Mouse (Mus musculus) liver, embryonic 16.5 days (tissue): ENCODE measurements at regions not wholly inside any gene's neighbourhood (a gene's known extent, or its start where the extent isn't known, plus 50 kb on each side); places are given as distances from the start of the nearest gene placed in this dataset.

Experiments
- ATAC-seq: fragments of 200-750 bp; cut with Nextera tagmentation; 2 replicates; pipeline ENCODE4 v1.8.0; 2017; ENCODE audit warnings: low read depth, mild to moderate bottlenecking, moderate number of reproducible peaks, moderate library complexity
- H3K27ac ChIP-seq: fragments of 300-500 bp; sonication (generic); 2 replicates; pipeline ENCODE4 v1.5.1; 2014; ENCODE audit warnings: mild to moderate bottlenecking, low read length
- H3K27me3 ChIP-seq: fragments of 300-500 bp; sonication (generic); 2 replicates; pipeline ENCODE4 v1.6.1; 2014; ENCODE audit warnings: low read depth, low read length, mixed read lengths; ENCODE audit not compliant: control insufficient read depth, insufficient read depth
- H3K36me3 ChIP-seq: fragments of 300-500 bp; sonication (generic); 2 replicates; pipeline ENCODE4 v1.6.1; 2014; ENCODE audit warnings: mild to moderate bottlenecking; ENCODE audit not compliant: control insufficient read depth, insufficient read depth
- H3K4me1 ChIP-seq: fragments of 300-500 bp; sonication (generic); 2 replicates; pipeline ENCODE4 v1.6.1; 2014; ENCODE audit warnings: low read depth, low read length, mixed read lengths; ENCODE audit not compliant: control insufficient read depth
- H3K4me2 ChIP-seq: fragments of 300-500 bp; sonication (generic); 2 replicates; pipeline ENCODE4 v1.6.1; 2014; ENCODE audit warnings: low read depth, low read length, mixed read lengths
- H3K4me3 ChIP-seq: fragments of 300-500 bp; sonication (generic); 2 replicates; pipeline ENCODE4 v1.5.1; 2014; ENCODE audit warnings: low read depth, mild to moderate bottlenecking, low read length
- H3K9ac ChIP-seq: fragments of 300-500 bp; sonication (generic); 2 replicates; pipeline ENCODE4 v1.6.1; 2014; ENCODE audit warnings: low read depth, low read length
- H3K9me3 ChIP-seq: fragments of 300-500 bp; sonication (generic); replicated peaks from 2 replicates; pipeline ENCODE4 v1.6.1; 2016; ENCODE audit warnings: low read length; ENCODE audit not compliant: control insufficient read depth
- WGBS: fragments of 180-500 bp; shearing (Covaris S2); extraction: QIAGEN DNeasy Blood & Tissue Kit; methylation state at CpG from one replicate; pipeline ENCODE4 v1.1.7; 2014; ENCODE audit not compliant: insufficient replicate concordance; 5-methylcytosine and 5-hydroxymethylcytosine counted together

GRCm38 (mm10) chr3:149105709-149106450, 115.5 kb upstream of the Adgrl2 start:
- no peak overlapping the region for H3K4me2 ChIP-seq
- H3K36me3 ChIP-seq: no peaks in the 10 kb centered on the region
- WGBS: 66% methylated on average over 13 of the region's 13 CpGs
- no peak overlapping the region for H3K9ac ChIP-seq
- no peaks in the 10 kb centered on the region for H3K9me3 ChIP-seq
- H3K27ac ChIP-seq: no peak overlapping the region
- no peaks in the 10 kb centered on the region for H3K4me1 ChIP-seq
- no peak overlapping the region for H3K4me3 ChIP-seq
- no peak for ATAC-seq
- no peaks in the 10 kb centered on the region for H3K27me3 ChIP-seq

- Histone ChIP-seq H3K4me2 (no peak overlapping the region), H3K9me3 (no peaks in the 10 kb centered on the region), H3K4me1 (no peaks in the 10 kb centered on the region), H3K9ac (no peak overlapping the region), H3K27ac (no peak overlapping the region), H3K36me3 (no peaks in the 10 kb centered on the region), H3K27me3 (no peaks in the 10 kb centered on the region), H3K4me3 (no peak overlapping the region)
- 73% methylated on average over 4 of the region's 4 CpGs for WGBS
- ATAC-seq: no peak
Observed at GRCm38 (mm10) chr3:149105181-149105580, 114.8 kb upstream of the Adgrl2 start.

- Histone ChIP-seq H3K36me3 (no peaks in the 10 kb centered on the region), H3K9ac (no peak overlapping the region), H3K27ac (peak overlapping the region; percentile 22; the same call in 1 of the 2 replicates), H3K9me3 (no peaks in the 10 kb centered on the region), H3K4me3 (no peak overlapping the region), H3K4me1 (no peaks in the 10 kb centered on the region), H3K27me3 (no peaks in the 10 kb centered on the region), H3K4me2 (no peak overlapping the region)
- peak; percentile 43; the same call in 1 of the 2 replicates for ATAC-seq
- whole genome bisulfite sequencing: 63% methylated on average over 6 of the region's 6 CpGs
Observed at GRCm38 (mm10) chr3:149104080-149104479, 113.7 kb upstream of the Adgrl2 start.

- no peaks in the 10 kb centered on the region for H3K4me1 ChIP-seq
- no peak overlapping the region for H3K4me3 ChIP-seq
- no peak overlapping the region for H3K27ac ChIP-seq
- 66% methylated on average over 3 of the region's 3 CpGs for WGBS
- H3K36me3 ChIP-seq: no peaks in the 10 kb centered on the region
- no peaks in the 10 kb centered on the region for H3K27me3 ChIP-seq
- ATAC-seq: no peak
- H3K9me3 ChIP-seq: no peaks in the 10 kb centered on the region
- no peak overlapping the region for H3K9ac ChIP-seq
- no peak overlapping the region for H3K4me2 ChIP-seq
Observed at GRCm38 (mm10) chr3:149103469-149103868, 113.1 kb upstream of the Adgrl2 start.

GRCm38 (mm10) chr3:149102846-149103245, 112.5 kb upstream of the Adgrl2 start:
- no peak overlapping the region for H3K4me2 ChIP-seq
- no peak for ATAC-seq
- no peaks in the 10 kb centered on the region for H3K9me3 ChIP-seq
- H3K36me3 ChIP-seq: no peaks in the 10 kb centered on the region
- H3K27me3 ChIP-seq: no peaks in the 10 kb centered on the region
- no peak overlapping the region for H3K9ac ChIP-seq
- no peak overlapping the region for H3K4me3 ChIP-seq
- H3K27ac ChIP-seq: no peak overlapping the region
- WGBS: 73% methylated on average over 8 of the region's 8 CpGs
- no peaks in the 10 kb centered on the region for H3K4me1 ChIP-seq

GRCm38 (mm10) chr3:149101785-149102184, 111.4 kb upstream of the Adgrl2 start:
- 61% methylated on average over 10 of the region's 10 CpGs for WGBS
- Histone ChIP-seq H3K9me3 (no peaks in the 10 kb centered on the region), H3K4me3 (no peak overlapping the region), H3K4me2 (no peak overlapping the region), H3K27ac (no peak overlapping the region), H3K4me1 (no peaks in the 10 kb centered on the region), H3K27me3 (no peaks in the 10 kb centered on the region), H3K36me3 (no peaks in the 10 kb centered on the region), H3K9ac (no peak overlapping the region)
- ATAC-seq: no peak

- Histone ChIP-seq H3K9ac (no peak overlapping the region), H3K9me3 (no peaks in the 10 kb centered on the region), H3K4me2 (no peak overlapping the region), H3K27me3 (no peaks in the 10 kb centered on the region), H3K36me3 (no peaks in the 10 kb centered on the region), H3K4me1 (no peaks in the 10 kb centered on the region), H3K4me3 (no peak overlapping the region), H3K27ac (no peak overlapping the region)
- no peak for ATAC-seq
- 25% methylated on average over 4 of the region's 4 CpGs for WGBS
Observed at GRCm38 (mm10) chr3:149098764-149099163, 108.4 kb upstream of the Adgrl2 start.

DNA sequence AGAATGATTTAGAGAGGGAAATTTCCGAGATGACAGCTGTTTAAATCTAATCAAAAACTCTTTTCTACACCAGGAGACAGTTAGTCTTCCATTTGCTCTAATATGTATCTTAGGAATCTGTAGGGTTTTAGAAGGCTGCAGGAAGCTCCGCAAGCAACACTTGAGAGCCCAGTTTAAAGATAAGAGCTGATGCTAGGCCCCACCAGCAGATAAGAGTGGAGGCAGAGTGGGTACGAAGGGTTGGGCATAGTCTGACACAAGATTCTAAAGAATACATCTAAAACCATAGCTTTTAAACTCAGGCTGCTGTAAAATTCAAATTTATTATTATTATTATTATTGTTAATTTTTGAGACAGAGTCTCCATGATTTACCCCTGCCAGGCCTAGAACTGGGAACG, 106.7 kb upstream of the Adgrl2 start:
- no peaks in the 10 kb centered on the region for H3K36me3 ChIP-seq
- no peak overlapping the region for H3K27ac ChIP-seq
- no peaks in the 10 kb centered on the region for H3K27me3 ChIP-seq
- H3K9me3 ChIP-seq: no peaks in the 10 kb centered on the region
- WGBS: 28% methylated on average over 4 of the region's 4 CpGs
- no peaks in the 10 kb centered on the region for H3K4me1 ChIP-seq
- no peak overlapping the region for H3K4me2 ChIP-seq
- H3K9ac ChIP-seq: no peak overlapping the region
- ATAC-seq: no peak
- no peak overlapping the region for H3K4me3 ChIP-seq

- Histone ChIP-seq H3K27me3 (no peaks in the 10 kb centered on the region), H3K9ac (no peak overlapping the region), H3K4me1 (no peaks in the 10 kb centered on the region; the same call in 1 of the 2 replicates), H3K36me3 (no peaks in the 10 kb centered on the region), H3K4me2 (no peak overlapping the region), H3K4me3 (no peak overlapping the region), H3K27ac (no peak overlapping the region), H3K9me3 (no peaks in the 10 kb centered on the region)
- no peak for ATAC-seq
- 13% methylated on average over 5 of the region's 5 CpGs for WGBS
Observed at GRCm38 (mm10) chr3:149092649-149093048, 102.3 kb upstream of the Adgrl2 start.
